Mouse (Mus musculus): ENCODE measurements at regions not wholly inside any gene's neighbourhood (a gene's known extent, or its start where the extent isn't known, plus 50 kb on each side); places are given as distances from the start of the nearest gene placed in this dataset.

DNA sequence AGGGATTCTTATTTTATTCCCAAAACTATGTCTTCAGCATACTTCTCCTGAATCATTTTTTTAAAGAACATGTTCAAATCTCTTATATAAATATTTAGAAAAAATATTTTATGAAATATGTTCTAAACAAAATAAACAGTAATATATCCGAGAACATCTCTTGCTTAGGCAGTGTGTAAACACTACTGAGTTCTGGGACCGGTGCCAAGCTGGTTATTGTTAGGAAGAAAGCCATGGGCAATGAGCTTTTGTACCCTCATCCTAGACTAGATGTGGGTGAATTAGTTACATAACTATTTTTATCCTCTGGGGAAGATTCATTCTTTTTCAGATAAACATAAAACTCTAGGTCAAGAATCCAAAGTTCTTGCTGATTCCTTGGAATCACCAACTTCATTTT, 222.5 kb upstream of the Gm10801 start:
- peak in 1 of 2 experiments; percentile 21 for DNase-seq (ENCODE audit: low spot score in 2 of 2)
- intact Hi-C loops (cut with DNase I), result no loop called here

DNA sequence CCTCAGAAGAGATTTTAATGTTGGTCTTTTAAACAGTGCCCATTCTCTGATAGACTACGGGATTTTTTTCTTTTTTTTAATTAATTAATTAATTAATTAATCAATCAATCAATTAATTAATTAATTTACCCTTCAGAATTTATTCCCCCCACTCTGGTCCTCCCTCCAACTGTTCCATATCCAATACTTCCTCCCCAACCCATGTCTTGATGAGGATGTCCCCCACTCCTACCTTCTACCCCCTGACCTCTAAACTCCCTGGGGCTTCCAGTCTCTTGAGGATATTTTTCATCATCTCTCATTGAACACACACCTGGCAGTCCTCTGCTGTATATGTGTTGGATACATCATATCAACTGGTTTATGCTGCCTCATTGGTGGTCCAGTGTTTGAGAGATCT, 180.5 kb upstream of the Gm10801 start:
- intact Hi-C loops (cut with DNase I), result no loop called here
- DNase-seq (ENCODE audit: low spot score in 2 of 2), result no peak
